Mouse (Mus musculus) myocyte (in vitro differentiated cells): Measurements from ENCODE around the gene Sptbn1.

Source experiments
- CEBPB ChIP-seq: IDR thresholded peaks from 2 replicates; pipeline ENCODE4 v1.6.1; 2011; ENCODE audit warnings: mild to moderate bottlenecking, moderate library complexity; ENCODE audit not compliant: poor library complexity, insufficient read depth, severe bottlenecking
- E2F4 ChIP-seq: IDR thresholded peaks from one replicate; pipeline ENCODE4 v1.6.1; 2011; ENCODE audit warnings: mild to moderate bottlenecking, control low read depth, moderate library complexity; ENCODE audit not compliant: insufficient read depth
- MAX ChIP-seq: IDR thresholded peaks from one replicate; pipeline ENCODE4 v1.6.1; 2011; ENCODE audit warnings: low read depth, mild to moderate bottlenecking, control low read depth
- MYOD1 ChIP-seq, 3 experiments: IDR thresholded peaks; one replicate each; pipeline ENCODE4 v1.6.1; 2011; ENCODE audit warnings: control low read depth in 2 of 3, low read depth in 2 of 3, mild to moderate bottlenecking in 2 of 3, moderate library complexity in 1 of 3; ENCODE audit not compliant: insufficient read length in 2 of 3, control insufficient read depth in 1 of 3
- MYOG ChIP-seq, 3 experiments: IDR thresholded peaks; one replicate each; pipeline ENCODE4 v1.6.1; 2011; ENCODE audit warnings: control low read depth in 2 of 3, low read depth in 2 of 3, mild to moderate bottlenecking in 2 of 3; ENCODE audit not compliant: insufficient read length in 2 of 3, control insufficient read depth in 1 of 3, insufficient read depth in 1 of 3
- POLR2A ChIP-seq: IDR thresholded peaks from one replicate; pipeline ENCODE4 v1.6.1; 2011; ENCODE audit warnings: low read depth, mild to moderate bottlenecking, control low read depth, moderate library complexity; ENCODE audit not compliant: insufficient read length
- POLR2AphosphoS2 ChIP-seq: IDR thresholded peaks from one replicate; pipeline ENCODE4 v1.6.1; 2011; ENCODE audit warnings: low read depth, control low read depth; ENCODE audit not compliant: insufficient read length
- REST ChIP-seq: IDR thresholded peaks from one replicate; pipeline ENCODE4 v1.6.1; 2011; ENCODE audit warnings: mild to moderate bottlenecking, control low read depth, moderate library complexity; ENCODE audit not compliant: insufficient read depth, insufficient read length
- SRF ChIP-seq: IDR thresholded peaks from one replicate; pipeline ENCODE4 v1.6.1; 2011; ENCODE audit warnings: low read depth; ENCODE audit not compliant: control insufficient read depth, insufficient read length
- TCF12 ChIP-seq: IDR thresholded peaks from one replicate; pipeline ENCODE4 v1.6.1; 2011; ENCODE audit warnings: mild to moderate bottlenecking, control low read depth; ENCODE audit not compliant: poor library complexity, insufficient read depth, severe bottlenecking
- USF1 ChIP-seq: IDR thresholded peaks from one replicate; pipeline ENCODE4 v1.6.1; 2011; ENCODE audit warnings: low read depth, mild to moderate bottlenecking, control low read depth, moderate library complexity

DNA sequence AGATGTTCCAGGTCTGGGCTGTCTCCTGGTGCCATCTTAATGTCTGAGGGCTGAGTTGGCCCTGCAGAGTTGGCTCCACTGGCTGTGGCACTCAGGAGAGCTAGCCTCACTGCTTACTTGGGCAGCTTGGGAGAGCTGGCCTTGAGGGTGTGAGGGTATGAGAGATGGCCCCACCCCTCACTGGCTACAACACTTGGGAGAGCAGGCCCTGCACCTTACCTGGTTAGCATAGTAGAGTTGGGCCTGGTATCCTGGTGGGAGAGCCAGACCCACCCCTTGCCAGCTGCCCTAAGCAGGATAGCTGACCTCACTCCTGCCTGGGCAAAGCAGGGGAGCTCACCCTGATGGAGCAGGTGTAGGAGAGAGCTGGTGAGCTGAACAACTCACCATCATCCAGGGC is 32.3 kb downstream of the Sptbn1 start:
- no peak for TF ChIP-seq POLR2AphosphoS2
- TF ChIP-seq POLR2A, result no peak
- no peak for TF ChIP-seq MYOG (IDR thresholded peaks at IDR 0.05; ENCODE audit: control insufficient read depth in 1 of 3, insufficient read depth in 1 of 3, insufficient read length in 2 of 3, low read depth in 2 of 3)
- no peak for TF ChIP-seq MAX
- TF ChIP-seq TCF12, result no peak
- TF ChIP-seq USF1, result no peak
- TF ChIP-seq E2F4, result no peak
- TF ChIP-seq MYOD1 (IDR thresholded peaks at IDR 0.05; ENCODE audit: control insufficient read depth in 1 of 3, insufficient read length in 2 of 3, low read depth in 2 of 3), result no peak
- no peak for TF ChIP-seq REST
- TF ChIP-seq CEBPB, result no peak
- no peak for TF ChIP-seq SRF
